Mouse (Mus musculus) midbrain, postnatal 0 days (tissue): Measurements from ENCODE around the gene Prmt9. TPM values are rescaled to one million over a fixed set of nuclear protein-coding genes. Genes with fewer than 3 reads are reported as not detected.

Source experiments
- ATAC-seq: fragments of 200-750 bp; cut with Nextera tagmentation; 2 replicates; pipeline ENCODE4 v1.8.0; 2017; ENCODE audit warnings: moderate number of reproducible peaks, mild to moderate bottlenecking, moderate TSS enrichment, moderate library complexity; ENCODE audit not compliant: low FRiP score
- DNase-seq: peaks from one replicate; pipeline ENCODE4 v3.0.0-alpha.2; 2015; ENCODE audit warnings: low spot score
- H3K27ac ChIP-seq: fragments of 300-500 bp; sonication (generic); 2 replicates; pipeline ENCODE4 v1.5.1; 2014; ENCODE audit warnings: low read depth, mild to moderate bottlenecking, low read length, mixed read lengths
- H3K27me3 ChIP-seq: fragments of 300-500 bp; sonication (generic); 2 replicates; pipeline ENCODE4 v1.6.1; 2014; ENCODE audit warnings: low read length, control low read depth, mixed read lengths; ENCODE audit not compliant: insufficient read depth
- H3K36me3 ChIP-seq: fragments of 300-500 bp; sonication (generic); 2 replicates; pipeline ENCODE4 v1.6.1; 2014; ENCODE audit warnings: low read length, control low read depth, mixed read lengths; ENCODE audit not compliant: insufficient read depth
- H3K4me1 ChIP-seq: fragments of 300-500 bp; sonication (generic); 2 replicates; pipeline ENCODE4 v1.6.1; 2014; ENCODE audit warnings: mild to moderate bottlenecking, control low read depth, antibody characterized with exemption, low read length, mixed read lengths; ENCODE audit not compliant: insufficient read depth
- H3K4me2 ChIP-seq: fragments of 300-500 bp; sonication (generic); 2 replicates; pipeline ENCODE4 v1.6.1; 2014; ENCODE audit warnings: low read depth, mild to moderate bottlenecking, low read length, mixed read lengths; ENCODE audit not compliant: poor library complexity, severe bottlenecking
- H3K4me3 ChIP-seq: fragments of 300-500 bp; sonication (generic); 2 replicates; pipeline ENCODE4 v1.5.1; 2014; ENCODE audit warnings: low read depth, mild to moderate bottlenecking, low read length, moderate library complexity
- H3K9ac ChIP-seq: fragments of 300-500 bp; sonication (generic); replicated peaks from 2 replicates; pipeline ENCODE4 v1.6.1; 2014; ENCODE audit warnings: mild to moderate bottlenecking, low read length, moderate library complexity, mixed read lengths; ENCODE audit not compliant: poor library complexity, severe bottlenecking
- H3K9me3 ChIP-seq: fragments of 300-500 bp; sonication (generic); 2 replicates; pipeline ENCODE4 v1.6.1; 2016; ENCODE audit warnings: low read length, control low read depth
- CTCF ChIP-seq: IDR thresholded peaks from 2 replicates; pipeline ENCODE4 v1.5.1; 2016; ENCODE audit warnings: antibody characterized with exemption, mild to moderate bottlenecking
- WGBS: fragments of 180-500 bp; shearing (Covaris S2); extraction: QIAGEN DNeasy Blood & Tissue Kit; methylation state at CpG from one replicate; pipeline ENCODE4 v1.1.7; 2014; 5-methylcytosine and 5-hydroxymethylcytosine counted together
- polyA plus RNA-seq: library from polyadenylated mRNA; unstranded; fragments of >200 nt; fragmentation: Nextera tagmentation; extraction: Ambion mirVana; gene quantifications from 2 replicates; pipeline ENCODE4 v1.2.1, GENCODE M21; 2015
- total RNA-seq: library from RNA; depleted of rRNA; stranded (reverse); fragments of >200 nt; gene quantifications from 2 replicates; pipeline ENCODE4 v1.2.3, GENCODE M21; 2014

Gene Prmt9
- total and polyA plus RNA-seq, 2 experiments from 2014 or later = 21.5 to 28.1 TPM

DNA sequence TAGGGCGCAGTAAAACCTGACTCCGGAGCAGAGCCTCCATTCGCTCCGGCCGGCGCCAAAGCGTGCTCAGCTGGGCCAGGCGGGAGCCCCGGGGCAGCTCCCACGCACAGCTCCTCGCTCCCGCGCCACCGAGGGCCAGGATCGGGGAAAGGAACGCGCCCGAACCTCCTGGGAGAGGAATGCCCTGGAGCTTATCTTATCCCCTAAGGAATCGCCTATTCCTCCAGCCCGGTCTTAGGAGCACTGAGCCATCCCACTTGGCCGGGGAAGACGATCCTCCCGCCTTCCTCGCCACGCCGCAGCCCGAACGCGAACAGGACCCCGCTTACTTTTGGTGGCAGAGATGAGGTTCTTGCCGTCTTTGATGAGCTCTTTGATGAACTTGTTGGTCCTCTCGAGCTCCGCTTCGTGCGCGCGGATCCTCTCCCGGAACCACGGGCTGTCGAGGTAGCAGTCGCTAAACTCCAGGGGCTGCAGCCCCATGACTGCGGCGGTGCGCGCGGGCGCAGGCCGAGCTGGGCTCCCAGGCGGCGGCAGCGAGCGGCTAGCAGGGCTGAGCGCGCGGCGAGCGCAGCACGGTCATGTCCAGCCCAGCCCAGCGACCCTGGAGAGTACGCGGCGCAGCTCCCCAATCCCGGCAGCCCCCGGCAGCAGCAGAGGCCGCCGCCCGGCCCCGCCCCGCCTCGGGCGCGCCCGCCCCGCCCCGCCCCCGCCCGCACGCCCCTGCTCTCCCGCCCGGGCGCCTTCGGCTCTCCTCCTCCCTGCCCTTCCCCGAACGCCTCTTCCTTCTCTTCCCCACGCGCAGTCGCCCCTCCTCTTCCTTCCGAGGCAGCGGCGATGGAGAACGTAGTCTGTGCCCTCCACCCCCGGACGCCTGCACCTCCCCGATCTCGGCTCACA is 31.6 kb upstream of the Prmt9 start, which contains the start of gene Arhgap10:
Gene Arhgap10 (minus strand): TSS at position 653 of the 900 bp plus-strand sequence.
- ATAC-seq (peak; percentile 82), DNase-seq (peak; percentile 64)
- under 1% methylated on average over 72 of the region's 95 CpGs for WGBS

DNA sequence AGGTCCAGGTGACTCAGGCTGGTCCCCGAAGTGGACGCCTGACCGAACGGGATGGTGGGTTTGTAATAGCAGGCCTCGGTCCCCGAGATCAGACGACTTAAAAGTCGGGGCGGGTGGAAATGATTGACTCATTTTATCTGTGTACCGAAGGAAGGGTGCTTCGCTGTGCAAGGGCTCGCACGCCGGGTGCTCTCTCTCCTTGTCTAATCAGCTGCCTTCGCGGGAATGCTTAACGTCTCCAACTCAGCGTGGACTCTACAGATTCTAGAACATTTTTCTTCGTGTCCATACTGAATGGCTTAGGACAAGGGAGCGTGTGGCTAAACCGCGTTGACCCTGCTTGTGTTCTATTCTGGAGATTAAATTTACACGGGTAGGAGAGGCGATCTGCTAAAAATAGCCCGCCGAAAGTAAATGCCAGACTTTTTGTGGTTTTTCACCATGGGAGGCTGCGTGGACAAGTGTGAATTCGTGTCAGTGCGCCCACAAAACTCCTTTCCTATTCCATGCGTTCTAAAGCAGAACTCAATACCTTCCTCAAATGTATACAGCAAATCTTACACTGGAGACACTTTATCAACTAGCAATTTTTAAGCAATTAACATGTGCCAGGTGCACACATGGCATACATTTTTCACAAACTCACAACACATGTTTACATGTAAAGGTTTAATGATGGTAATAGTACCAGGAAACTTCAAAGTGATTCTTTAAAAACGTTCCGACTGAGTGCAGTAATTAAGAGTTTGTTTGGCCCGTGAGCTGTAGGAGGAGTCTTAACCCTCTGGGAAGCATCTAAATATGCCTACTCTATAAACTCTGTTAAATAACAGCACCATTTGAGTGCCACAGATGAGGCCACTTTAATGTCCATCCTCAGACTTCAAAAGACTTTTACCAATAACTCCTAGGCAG is 30.7 kb upstream of the Prmt9 start:
- Histone ChIP-seq H3K36me3 (no peaks in the 10 kb centered on the region), H3K9ac (peak overlapping the region; percentile 70), H3K27me3 (peaks cover 7% of the 10 kb centered on the region; the same call in 1 of the 2 replicates), H3K9me3 (no peaks in the 10 kb centered on the region), H3K4me2 (peak overlapping the region; percentile 96), H3K27ac (no peak overlapping the region), H3K4me3 (peak overlapping the region; percentile 52), H3K4me1 (no peaks in the 10 kb centered on the region; the same call in 1 of the 2 replicates)
- peak; percentile 48 for ATAC-seq
- 6% methylated on average over 33 of the region's 33 CpGs for WGBS
- TF ChIP-seq CTCF = no peak
- peak; percentile 41 for DNase-seq

More for the DNA sequence above, 31.6 kb upstream of the Prmt9 start, which contains the start of gene Arhgap10:
- no peak for TF ChIP-seq CTCF
- H3K4me3 ChIP-seq = peak within 1 kb of the TSS; percentile 52
- no peaks in the 10 kb centered on the region; the same call in 1 of the 2 replicates for H3K4me1 ChIP-seq
- H3K27ac ChIP-seq = 0 out of 2 replicates have a peak within 1 kb of the TSS, but pooled peaks have one; percentile 32
- no peaks in the 10 kb centered on the region for H3K36me3 ChIP-seq
- peak within 1 kb of the TSS; percentile 70 for H3K9ac ChIP-seq
- peak within 1 kb of the TSS; percentile 96 for H3K4me2 ChIP-seq
- H3K9me3 ChIP-seq = no peaks in the 10 kb centered on the region
- H3K27me3 ChIP-seq = peaks cover 7% of the 10 kb centered on the region; the same call in 1 of the 2 replicates

DNA sequence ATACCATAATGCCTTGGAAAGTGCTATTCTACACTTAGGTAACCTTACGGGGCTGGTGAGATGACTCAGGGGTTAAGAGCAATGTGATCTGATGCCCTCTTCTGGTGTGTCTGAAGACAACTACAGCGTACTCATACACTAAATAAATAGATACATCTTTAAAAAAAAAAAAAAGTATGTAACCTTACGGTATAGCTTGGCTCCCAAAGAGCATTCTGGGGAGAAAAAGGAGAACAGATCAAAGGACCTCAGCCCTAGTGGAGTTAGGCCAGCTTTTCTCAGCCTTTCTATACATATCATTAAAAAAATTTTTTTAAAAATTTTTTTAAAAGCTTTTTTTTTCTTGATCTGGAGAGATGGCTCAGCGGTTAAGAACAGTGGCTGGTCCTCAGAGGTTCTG is 28.6 kb upstream of the Prmt9 start:
- Histone ChIP-seq H3K27ac (no peak overlapping the region), H3K27me3 (0 out of 2 replicates have a peak, but pooled peaks cover 7% of the 10 kb centered on the region), H3K9ac (no peak overlapping the region), H3K36me3 (no peaks in the 10 kb centered on the region), H3K4me2 (no peak overlapping the region), H3K4me3 (no peak overlapping the region), H3K9me3 (no peaks in the 10 kb centered on the region), H3K4me1 (no peaks in the 10 kb centered on the region; the same call in 1 of the 2 replicates)
- TF ChIP-seq CTCF = no peak
- ATAC-seq (no peak), DNase-seq (no peak)
- WGBS = 96% methylated on average over 4 of the region's 4 CpGs

DNA sequence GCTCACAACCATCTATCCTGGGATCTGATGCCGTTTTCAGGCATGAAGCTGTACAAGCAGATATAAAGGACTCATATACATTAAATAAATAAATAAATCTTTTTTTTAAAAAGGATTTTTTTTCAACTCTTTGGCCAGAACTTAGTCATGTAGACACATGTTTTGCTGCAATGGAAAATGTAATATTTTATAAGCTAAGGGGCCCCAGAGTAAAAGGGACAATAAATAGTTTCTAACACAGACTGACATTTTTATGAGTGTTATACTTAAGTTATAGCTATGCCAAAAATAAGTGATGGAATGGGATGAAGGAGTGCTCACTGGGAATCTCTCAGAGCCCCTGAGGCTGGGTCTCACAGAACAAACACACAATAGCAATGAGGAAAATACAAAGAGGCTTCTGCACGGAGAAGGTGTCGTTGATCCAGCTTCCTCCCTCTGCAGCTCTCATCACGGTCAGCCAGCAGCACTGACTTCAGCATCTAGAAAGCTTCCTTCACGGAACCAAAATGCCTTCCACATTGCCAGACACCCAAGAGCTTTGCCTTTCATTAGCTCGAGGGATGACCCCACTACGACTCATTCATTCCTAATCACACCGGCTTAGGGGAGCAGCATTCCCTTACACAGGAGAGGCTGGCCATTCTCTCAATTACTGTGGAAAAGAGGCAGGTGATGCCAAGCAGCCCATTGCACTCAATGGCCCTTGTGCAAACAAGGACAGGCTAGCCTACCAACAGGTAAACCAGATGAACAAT is 28.0 kb upstream of the Prmt9 start:
- ATAC-seq = no peak
- Histone ChIP-seq H3K4me3 (no peak overlapping the region), H3K27ac (no peak overlapping the region), H3K27me3 (0 out of 2 replicates have a peak, but pooled peaks cover 1% of the 10 kb centered on the region), H3K9me3 (no peaks in the 10 kb centered on the region), H3K9ac (no peak overlapping the region), H3K4me1 (no peaks in the 10 kb centered on the region; the same call in 1 of the 2 replicates), H3K36me3 (no peaks in the 10 kb centered on the region), H3K4me2 (no peak overlapping the region)
- no peak for DNase-seq
- TF ChIP-seq CTCF = no peak
- WGBS = 78% methylated on average over 8 of the region's 8 CpGs

DNA sequence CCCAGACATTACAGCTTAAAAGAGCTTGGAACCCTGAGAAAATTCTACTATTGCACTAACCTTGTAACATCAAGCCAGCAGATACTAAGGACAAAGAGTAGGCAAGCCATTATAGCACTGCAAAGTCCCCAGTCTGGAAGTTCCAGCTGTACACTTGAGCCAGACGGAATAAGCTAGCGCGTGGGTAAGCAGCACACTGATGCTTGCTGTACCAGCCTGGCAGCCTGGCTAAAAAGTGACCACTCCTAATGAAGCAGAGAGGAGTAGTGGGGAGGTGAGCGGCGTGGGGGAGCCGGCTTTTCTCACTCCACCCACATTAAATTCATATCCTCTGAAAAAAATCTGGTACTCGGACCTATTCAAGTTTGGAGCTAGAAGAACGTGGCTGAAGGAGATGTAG is 26.2 kb upstream of the Prmt9 start:
- H3K4me3 ChIP-seq = no peak overlapping the region
- no peak overlapping the region for H3K4me2 ChIP-seq
- ATAC-seq = no peak
- no peak overlapping the region for H3K27ac ChIP-seq
- no peak for TF ChIP-seq CTCF
- H3K27me3 ChIP-seq = no peaks in the 10 kb centered on the region
- no peaks in the 10 kb centered on the region for H3K36me3 ChIP-seq
- 92% methylated on average over 8 of the region's 8 CpGs for WGBS
- H3K9me3 ChIP-seq = no peaks in the 10 kb centered on the region
- no peak for DNase-seq
- no peaks in the 10 kb centered on the region for H3K4me1 ChIP-seq
- no peak overlapping the region for H3K9ac ChIP-seq
